Mouse (Mus musculus) hindbrain, postnatal 0 days (tissue): Measurements from ENCODE around the gene Nrp1. TPM values are rescaled to one million over a fixed set of nuclear protein-coding genes. Genes with fewer than 3 reads are reported as not detected.
A peak's percentile ranks its signal among the peaks of the same experiment; 100 is the strongest.

Experiments used
- ATAC-seq: fragments of 200-750 bp; cut with Nextera tagmentation; 2 replicates; pipeline ENCODE4 v1.8.0; 2017; ENCODE audit warnings: mild to moderate bottlenecking, moderate TSS enrichment, moderate library complexity
- DNase-seq: peaks from one replicate; pipeline ENCODE4 v3.0.0-alpha.2; 2015; ENCODE audit warnings: low spot score
- H3K27ac ChIP-seq: fragments of 300-500 bp; sonication (generic); 2 replicates; pipeline ENCODE4 v1.5.1; 2014; ENCODE audit warnings: mild to moderate bottlenecking
- H3K27me3 ChIP-seq: fragments of 300-500 bp; sonication (generic); 2 replicates; pipeline ENCODE4 v1.6.1; 2014; ENCODE audit warnings: low read length, mixed read lengths; ENCODE audit not compliant: insufficient read depth
- H3K36me3 ChIP-seq: fragments of 300-500 bp; sonication (generic); 2 replicates; pipeline ENCODE4 v1.6.1; 2014; ENCODE audit warnings: low read length, mixed read lengths; ENCODE audit not compliant: insufficient read depth
- H3K4me1 ChIP-seq: fragments of 300-500 bp; sonication (generic); 2 replicates; pipeline ENCODE4 v1.6.1; 2014; ENCODE audit warnings: antibody characterized with exemption, low read length, mixed read lengths; ENCODE audit not compliant: insufficient read depth
- H3K4me2 ChIP-seq: fragments of 300-500 bp; sonication (generic); 2 replicates; pipeline ENCODE4 v1.6.1; 2014; ENCODE audit warnings: low read depth, mild to moderate bottlenecking, low read length, moderate library complexity, mixed read lengths
- H3K4me3 ChIP-seq: fragments of 300-500 bp; sonication (generic); 2 replicates; pipeline ENCODE4 v1.5.1; 2014; ENCODE audit warnings: low read length
- H3K9ac ChIP-seq: fragments of 300-500 bp; sonication (generic); replicated peaks from 2 replicates; pipeline ENCODE4 v1.6.1; 2014; ENCODE audit warnings: mild to moderate bottlenecking, low read length, moderate library complexity, mixed read lengths
- H3K9me3 ChIP-seq: fragments of 300-500 bp; sonication (generic); 2 replicates; pipeline ENCODE4 v1.6.1; 2016; ENCODE audit warnings: low read length, mixed read lengths
- CTCF ChIP-seq: IDR thresholded peaks from 2 replicates; pipeline ENCODE4 v1.5.1; 2016; ENCODE audit warnings: antibody characterized with exemption, control low read depth, low read depth
- WGBS: fragments of 180-500 bp; shearing (Covaris S2); extraction: QIAGEN DNeasy Blood & Tissue Kit; methylation state at CpG from one replicate; pipeline ENCODE4 v1.1.7; 2014; 5-methylcytosine and 5-hydroxymethylcytosine counted together
- polyA plus RNA-seq: library from polyadenylated mRNA; unstranded; fragments of >200 nt; fragmentation: Nextera tagmentation; extraction: Ambion mirVana; gene quantifications from 2 replicates; pipeline ENCODE4 v1.2.1, GENCODE M21; 2015
- total RNA-seq: library from RNA; depleted of rRNA; stranded (reverse); fragments of >200 nt; gene quantifications from 2 replicates; pipeline ENCODE4 v1.2.3, GENCODE M21; 2014

The Nrp1 gene
- total and polyA plus RNA-seq, 2 experiments from 2014 or later: 44.3 to 51.0 TPM

DNA sequence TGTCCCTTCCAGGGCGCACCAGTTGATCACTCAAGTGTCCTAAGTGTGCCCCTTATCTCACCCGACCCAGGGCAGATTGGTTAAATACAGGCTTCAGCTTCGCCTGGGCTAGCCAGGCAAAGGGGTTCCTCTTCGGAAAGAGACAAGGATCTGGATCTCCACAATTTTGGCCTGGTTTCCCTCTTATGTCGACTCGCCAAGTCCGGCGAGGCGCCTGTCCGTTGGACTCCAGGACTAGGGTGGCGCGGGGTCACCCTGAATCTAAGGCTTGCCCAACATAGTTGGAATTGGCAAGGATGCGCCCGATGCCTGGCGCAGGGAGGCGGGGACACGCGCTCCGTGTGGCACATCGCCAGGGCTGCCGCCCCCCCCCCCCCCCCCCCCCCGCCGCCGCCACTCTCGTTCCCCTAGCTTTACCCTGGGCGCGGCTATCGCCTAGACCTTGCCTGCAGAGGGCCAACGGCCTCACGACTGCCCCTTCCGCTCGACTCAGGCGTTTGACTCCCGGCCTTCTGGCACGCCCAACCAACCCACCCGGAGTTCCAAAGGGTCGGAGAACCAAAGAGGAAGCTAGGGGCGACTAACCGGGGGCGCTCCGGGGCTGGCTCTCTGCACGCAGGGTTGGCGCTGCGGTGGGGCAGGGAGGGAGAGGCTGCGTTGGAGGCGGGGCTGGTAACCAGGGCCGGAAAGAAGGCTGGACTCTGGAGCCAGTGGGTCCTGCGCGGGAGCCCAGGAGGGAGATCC, 1.4 kb upstream of the Nrp1 start:
- Histone ChIP-seq H3K9ac (peak overlapping the region; percentile 77), H3K4me2 (peak overlapping the region; percentile 100), H3K4me1 (peaks cover 2% of the 10 kb centered on the region; the same call in 1 of the 2 replicates), H3K9me3 (no peaks in the 10 kb centered on the region), H3K27ac (peak overlapping the region; percentile 85), H3K36me3 (no peaks in the 10 kb centered on the region), H3K4me3 (peak overlapping the region; percentile 82), H3K27me3 (no peaks in the 10 kb centered on the region)
- TF ChIP-seq CTCF: peak; percentile 60
- WGBS: 3% methylated on average over 41 of the region's 49 CpGs
- ATAC-seq: peak; percentile 86
- peak; percentile 81 for DNase-seq

DNA sequence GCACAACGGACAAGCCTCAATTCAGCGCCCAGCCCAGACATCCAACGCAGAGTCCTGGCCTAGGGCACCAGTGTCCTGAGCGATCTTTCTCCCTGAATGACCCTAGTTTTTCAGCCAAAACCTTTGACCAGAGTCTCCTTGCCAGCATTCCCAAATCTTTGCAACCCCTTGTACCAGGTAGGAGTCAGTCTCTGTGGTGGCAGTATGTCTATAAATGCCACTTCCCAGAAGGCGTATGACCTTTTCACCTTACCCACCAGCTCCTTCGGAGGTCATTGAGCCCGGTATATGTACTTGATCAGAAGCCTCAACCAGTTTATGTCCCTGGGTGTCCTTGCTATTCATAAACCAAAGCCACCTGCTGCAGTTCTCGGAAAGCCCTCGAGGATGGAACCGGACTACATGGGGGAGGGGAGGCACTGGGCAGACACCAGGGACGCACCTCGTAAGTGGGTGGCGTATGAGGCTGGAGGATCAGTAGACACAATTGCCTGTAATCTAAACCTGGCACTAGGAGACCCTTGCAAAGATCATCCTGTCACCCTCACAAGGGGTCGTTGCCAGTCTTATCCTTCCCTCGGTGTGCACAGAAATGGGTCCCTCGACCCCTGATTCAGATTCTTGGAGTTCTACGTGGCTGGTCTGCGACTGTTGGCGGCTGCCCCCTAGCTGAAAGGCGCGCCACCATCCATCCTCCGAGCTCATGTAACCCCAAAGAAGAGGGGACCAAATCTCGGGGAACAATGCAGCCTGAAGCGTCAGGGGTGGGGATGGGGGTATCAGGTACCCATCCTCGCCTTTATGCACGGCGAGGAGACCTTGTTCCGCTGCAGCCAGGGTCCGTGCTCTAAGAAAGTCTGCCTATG, 631 bp upstream of the Nrp1 start:
- WGBS: 1% methylated on average over 29 of the region's 29 CpGs
- TF ChIP-seq CTCF: peak; percentile 85

GRCm38 (mm10) chr8:128358756-128359520, 534 bp downstream of the Nrp1 start:
- peaks cover 2% of the 10 kb centered on the region; the same call in 1 of the 2 replicates for H3K4me1 ChIP-seq
- DNase-seq (peak; percentile 76), ATAC-seq (peak; percentile 36)
- H3K36me3 ChIP-seq: no peaks in the 10 kb centered on the region
- no peaks in the 10 kb centered on the region for H3K9me3 ChIP-seq
- under 1% methylated on average over 40 of the region's 41 CpGs for WGBS
- TF ChIP-seq CTCF: no peak
- H3K4me2 ChIP-seq: peak overlapping the region; percentile 100
- peak overlapping the region; percentile 77 for H3K9ac ChIP-seq
- peak overlapping the region; percentile 82 for H3K4me3 ChIP-seq
- H3K27me3 ChIP-seq: no peaks in the 10 kb centered on the region
- H3K27ac ChIP-seq: peak overlapping the region; percentile 85

More for the DNA sequence above, 631 bp upstream of the Nrp1 start:
- Histone ChIP-seq H3K27me3 (no peaks in the 10 kb centered on the region), H3K4me2 (peak overlapping the region; percentile 100), H3K27ac (peak overlapping the region; percentile 85), H3K4me3 (peak overlapping the region; percentile 82), H3K4me1 (peaks cover 2% of the 10 kb centered on the region; the same call in 1 of the 2 replicates), H3K9me3 (no peaks in the 10 kb centered on the region), H3K36me3 (no peaks in the 10 kb centered on the region), H3K9ac (peak overlapping the region; percentile 77)
- DNase-seq (peak; percentile 87), ATAC-seq (peak; percentile 41)

- peaks cover 2% of the 10 kb centered on the region; the same call in 1 of the 2 replicates for H3K4me1 ChIP-seq
- peak; percentile 11; the same call in 1 of the 2 replicates for TF ChIP-seq CTCF
- H3K4me2 ChIP-seq: peak overlapping the region; percentile 100
- peak overlapping the region; percentile 85 for H3K27ac ChIP-seq
- H3K36me3 ChIP-seq: no peaks in the 10 kb centered on the region
- ATAC-seq: peak; percentile 14
- no peaks in the 10 kb centered on the region for H3K27me3 ChIP-seq
- peak; percentile 60 for DNase-seq
- H3K9me3 ChIP-seq: no peaks in the 10 kb centered on the region
- H3K9ac ChIP-seq: peak overlapping the region; percentile 77
- WGBS: under 1% methylated on average over 40 of the region's 40 CpGs
- H3K4me3 ChIP-seq: peak overlapping the region; percentile 82
Measured at GRCm38 (mm10) chr8:128359521-128360318, 1.3 kb downstream of the Nrp1 start.

DNA sequence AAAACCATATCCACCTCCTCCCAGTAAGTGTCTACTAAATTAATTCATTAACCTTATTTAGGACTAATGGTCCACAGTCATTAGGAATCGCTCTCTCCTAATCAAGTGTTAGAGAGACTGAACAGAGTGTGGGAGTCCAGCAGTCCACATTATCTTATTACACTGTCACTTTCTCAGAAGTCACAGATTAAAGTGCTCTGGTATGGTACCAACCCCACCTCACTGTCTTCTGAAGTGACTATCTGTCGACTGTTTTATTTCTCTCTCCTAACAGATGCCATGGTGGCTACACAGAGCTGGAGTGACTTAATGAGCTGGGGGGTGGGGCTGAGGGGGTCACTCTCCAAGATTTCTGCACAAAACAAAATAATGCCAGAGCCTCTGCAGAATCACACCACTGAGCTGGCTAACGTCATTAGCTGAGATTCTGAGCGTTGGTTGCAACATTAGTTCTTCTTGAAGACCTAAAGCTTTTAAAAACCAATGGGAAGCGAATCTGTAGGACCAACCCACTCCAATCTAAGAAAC, 3.0 kb downstream of the Nrp1 start:
- Histone ChIP-seq H3K4me1 (peaks cover 2% of the 10 kb centered on the region; the same call in 1 of the 2 replicates), H3K9ac (peak overlapping the region; percentile 77; the same call in 1 of the 2 replicates), H3K27ac (0 out of 2 replicates have a peak overlapping the region, but pooled peaks have one; percentile 7), H3K27me3 (no peaks in the 10 kb centered on the region), H3K36me3 (no peaks in the 10 kb centered on the region), H3K4me3 (peak overlapping the region; percentile 82), H3K9me3 (no peaks in the 10 kb centered on the region), H3K4me2 (peak overlapping the region; percentile 100)
- no peak for TF ChIP-seq CTCF
- WGBS: 44% methylated on average over 5 of the region's 5 CpGs
- ATAC-seq: no peak
- DNase-seq: peak; percentile 46
